Mouse (Mus musculus): Measurements from ENCODE around the gene Gcc1. TPM values are rescaled to one million over a fixed set of nuclear protein-coding genes. Genes with fewer than 3 reads are reported as not detected.

Gcc1 gene
- polyA plus RNA-seq, 1 experiment = 9.1 TPM

DNA sequence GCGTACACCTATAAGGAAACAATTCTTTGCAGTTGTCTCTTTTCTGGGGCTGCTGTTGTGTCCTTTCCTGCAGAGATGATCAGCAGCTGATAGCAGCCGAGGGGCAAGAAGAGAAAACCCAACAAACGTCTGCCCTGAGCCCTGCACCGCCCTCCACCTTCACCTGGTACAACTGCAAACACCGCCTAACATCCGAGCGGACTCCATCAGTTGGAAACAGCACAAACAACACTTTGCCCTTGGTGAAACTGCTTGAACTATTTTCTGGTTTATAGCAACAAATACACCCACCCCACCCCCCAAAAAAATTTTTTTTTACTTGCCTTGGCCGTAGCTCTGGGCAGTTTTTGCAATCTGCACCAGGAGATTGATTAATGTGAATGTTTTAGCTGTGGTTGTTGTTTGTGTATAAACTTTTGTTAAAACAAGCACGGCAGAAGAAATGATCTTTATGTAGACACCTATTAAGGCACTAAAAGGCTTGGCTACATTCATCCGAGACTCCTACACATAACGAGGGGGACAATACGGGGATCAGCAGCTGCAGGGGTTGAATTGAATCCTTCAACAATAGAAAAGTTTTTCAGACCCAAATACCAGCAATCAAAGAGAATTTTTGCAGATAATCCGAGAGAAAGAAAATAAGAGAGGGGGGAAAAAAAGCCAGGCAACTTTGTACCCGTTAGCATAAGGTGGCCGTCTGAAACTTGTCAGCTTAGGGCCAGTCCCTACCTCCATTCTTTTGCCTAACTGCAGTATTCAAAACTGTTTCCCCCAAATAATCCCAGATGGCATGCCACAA, 31.9 kb downstream of the Gcc1 start:
- DNase-seq (ENCODE audit: low read depth) = no peak
- no peak for TF ChIP-seq POLR2A (IDR thresholded peaks at IDR 0.05; ENCODE audit: borderline replicate concordance, extremely low read depth, insufficient read depth, insufficient read length, poor library complexity, severe bottlenecking)
- TF ChIP-seq CTCF (IDR thresholded peaks at IDR 0.05; ENCODE audit: borderline replicate concordance, extremely low read depth, insufficient read depth, insufficient read length) = no peak

DNA sequence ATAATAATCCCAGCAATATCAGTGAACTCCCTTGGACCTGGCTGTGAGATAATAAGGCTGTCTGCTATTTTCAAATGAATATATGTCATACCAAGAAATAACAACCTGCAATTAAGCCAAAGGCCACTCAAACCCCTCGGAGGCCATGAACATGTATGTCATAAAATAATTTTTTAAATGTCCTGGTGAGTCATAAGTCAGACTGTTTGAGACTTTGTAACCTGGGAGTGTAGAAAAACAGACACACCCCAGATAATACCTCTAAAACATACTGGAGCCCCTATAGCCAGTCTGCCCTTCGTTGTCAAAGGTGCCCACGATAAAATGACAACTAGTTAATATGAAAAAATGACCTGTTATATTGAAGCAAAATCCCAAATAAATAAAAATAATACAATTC, 39.2 kb downstream of the Gcc1 start:
- TF ChIP-seq POLR2A (IDR thresholded peaks at IDR 0.05; ENCODE audit: borderline replicate concordance, extremely low read depth, insufficient read depth, insufficient read length, poor library complexity, severe bottlenecking) (no peak), CTCF (IDR thresholded peaks at IDR 0.05; ENCODE audit: borderline replicate concordance, extremely low read depth, insufficient read depth, insufficient read length) (no peak)
- DNase-seq (ENCODE audit: low read depth) = no peak

DNA sequence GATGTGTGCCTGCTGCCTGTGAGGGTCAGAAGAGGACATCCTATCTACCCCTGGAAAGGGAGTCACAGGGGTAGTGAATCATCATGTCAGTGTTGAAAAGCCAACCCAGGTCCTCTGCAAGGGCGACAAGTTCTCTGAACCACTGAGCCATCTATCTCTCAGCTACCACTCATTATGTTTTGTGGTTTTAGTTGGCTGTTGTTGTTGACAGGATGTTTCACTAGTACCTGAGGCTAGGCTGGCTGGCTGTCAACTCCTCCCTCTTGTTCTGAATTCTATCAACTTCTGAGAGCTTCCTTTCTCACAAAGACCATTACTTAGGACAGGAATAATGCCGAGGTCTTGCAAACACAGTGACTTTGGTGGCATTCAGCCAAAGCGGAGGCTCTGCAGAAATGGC, 43.0 kb downstream of the Gcc1 start:
- DNase-seq (ENCODE audit: low read depth) = no peak
- TF ChIP-seq CTCF (IDR thresholded peaks at IDR 0.05; ENCODE audit: borderline replicate concordance, extremely low read depth, insufficient read depth, insufficient read length) (no peak), POLR2A (IDR thresholded peaks at IDR 0.05; ENCODE audit: borderline replicate concordance, extremely low read depth, insufficient read depth, insufficient read length, poor library complexity, severe bottlenecking) (no peak)

DNA sequence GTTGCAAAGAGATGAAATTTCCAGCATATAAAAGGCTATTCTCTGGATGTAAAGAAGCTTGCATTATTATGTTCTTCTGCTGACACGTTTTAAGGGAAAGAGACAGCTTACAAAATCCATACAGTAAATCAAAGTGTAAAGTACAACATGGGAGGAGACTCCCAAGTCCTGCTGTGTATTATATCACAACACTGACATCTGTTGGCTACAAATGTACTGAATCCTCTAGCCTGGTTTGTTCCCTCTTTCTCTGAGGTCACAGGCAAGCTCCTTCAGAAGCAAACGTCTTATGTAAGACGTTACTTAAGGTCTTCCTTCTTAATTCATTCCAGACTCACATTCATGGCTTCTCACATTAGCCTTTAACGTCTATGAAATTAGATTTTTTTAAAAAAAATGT, 46.2 kb downstream of the Gcc1 start:
- peak; percentile 7; the same call in 1 of the 2 replicates for TF ChIP-seq CTCF (IDR thresholded peaks at IDR 0.05; ENCODE audit: borderline replicate concordance, extremely low read depth, insufficient read depth, insufficient read length)
- no peak for TF ChIP-seq POLR2A (IDR thresholded peaks at IDR 0.05; ENCODE audit: borderline replicate concordance, extremely low read depth, insufficient read depth, insufficient read length, poor library complexity, severe bottlenecking)
- DNase-seq (ENCODE audit: low read depth) = peak; percentile 29

DNA sequence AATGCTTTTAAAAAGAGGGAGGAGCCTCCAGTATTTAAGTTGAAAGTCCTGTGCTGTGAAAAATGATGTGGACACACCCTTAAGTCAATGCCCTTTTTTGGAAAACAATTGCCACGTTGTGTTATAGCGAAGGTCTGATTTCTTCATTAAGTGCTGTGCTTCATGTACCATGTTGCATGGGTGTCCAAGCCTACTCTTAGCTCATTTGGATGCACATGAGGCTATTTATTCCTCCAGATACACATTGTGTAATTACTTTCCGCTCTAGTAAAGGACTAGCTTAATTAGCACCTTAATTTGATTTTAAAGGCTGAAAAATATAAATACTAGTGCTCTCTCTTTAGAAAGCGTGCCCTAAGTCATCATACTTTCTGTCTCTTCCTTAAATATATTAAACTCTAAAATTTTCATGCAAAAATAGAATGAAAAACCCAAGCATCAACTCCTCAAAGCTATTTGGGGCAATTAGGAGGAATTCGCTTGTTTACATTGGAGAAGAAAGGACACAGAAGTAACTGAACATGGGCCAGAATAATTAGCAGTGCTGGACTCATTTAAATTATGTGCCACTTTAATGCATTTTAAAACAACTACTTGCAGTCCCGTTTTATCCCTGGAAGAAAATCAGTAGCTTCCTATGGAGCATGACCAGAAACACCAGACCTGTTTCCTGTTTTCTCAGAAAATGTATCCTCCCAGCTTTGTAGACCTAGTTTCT, 58.1 kb downstream of the Gcc1 start:
- peak; percentile 88 for DNase-seq (ENCODE audit: low read depth)

DNA sequence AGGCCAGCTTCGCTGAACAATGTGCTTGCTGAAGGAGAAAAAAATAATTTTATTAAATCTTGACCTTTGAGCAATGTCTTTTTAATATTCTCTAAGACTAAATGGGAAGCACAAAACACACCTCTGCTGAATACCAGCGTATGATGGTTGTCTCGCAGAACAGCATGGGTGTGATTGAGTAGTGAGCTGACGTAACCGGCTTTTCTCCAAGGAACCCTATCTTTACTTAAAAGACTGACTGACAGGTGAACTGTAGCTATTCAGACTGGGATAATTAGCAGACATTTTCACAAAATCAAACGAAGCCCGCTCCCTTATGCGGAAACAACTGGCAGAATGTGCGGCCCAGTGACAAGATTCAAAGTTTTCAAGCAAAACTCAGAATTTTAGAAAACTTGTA, 60.6 kb downstream of the Gcc1 start:
- peak; percentile 73 for DNase-seq (ENCODE audit: low read depth)
- TF ChIP-seq CTCF (IDR thresholded peaks at IDR 0.05; ENCODE audit: borderline replicate concordance, extremely low read depth, insufficient read depth, insufficient read length) (no peak), POLR2A (IDR thresholded peaks at IDR 0.05; ENCODE audit: borderline replicate concordance, extremely low read depth, insufficient read depth, insufficient read length, poor library complexity, severe bottlenecking) (no peak)

More for the DNA sequence above, 58.1 kb downstream of the Gcc1 start:
- TF ChIP-seq CTCF (IDR thresholded peaks at IDR 0.05; ENCODE audit: borderline replicate concordance, extremely low read depth, insufficient read depth, insufficient read length) (no peak), POLR2A (IDR thresholded peaks at IDR 0.05; ENCODE audit: borderline replicate concordance, extremely low read depth, insufficient read depth, insufficient read length, poor library complexity, severe bottlenecking) (no peak)

Other genes starting within 250 kb of the Gcc1 start
- gene Zfp800, start 30.4 kb downstream of the Gcc1 start, polyA plus RNA-seq (2012; rRNA removed) = 6.1 and 8.8 TPM in 2 replicates
- gene Arf5, start 4.8 kb downstream of the Gcc1 start, polyA plus RNA-seq (2012; rRNA removed) = 428 and 477 TPM in 2 replicates
- 0.05 and 0.15 TPM in 2 replicates for gene Fscn3, start 601 bp downstream of the Gcc1 start, polyA plus RNA-seq (2012; rRNA removed)
- 0.30 TPM in 1 of 2 replicates, not detected in the other for gene Pax4, start 21.0 kb upstream of the Gcc1 start, polyA plus RNA-seq (2012; rRNA removed)
- gene Snd1, start 46.7 kb upstream of the Gcc1 start, polyA plus RNA-seq (2012; rRNA removed) = 59.2 and 73.1 TPM in 2 replicates

All from brain, embryonic 14.5 days (tissue).